28 mouse cellular contexts compared by ENCODE assay signal in the genomic region with DNA sequence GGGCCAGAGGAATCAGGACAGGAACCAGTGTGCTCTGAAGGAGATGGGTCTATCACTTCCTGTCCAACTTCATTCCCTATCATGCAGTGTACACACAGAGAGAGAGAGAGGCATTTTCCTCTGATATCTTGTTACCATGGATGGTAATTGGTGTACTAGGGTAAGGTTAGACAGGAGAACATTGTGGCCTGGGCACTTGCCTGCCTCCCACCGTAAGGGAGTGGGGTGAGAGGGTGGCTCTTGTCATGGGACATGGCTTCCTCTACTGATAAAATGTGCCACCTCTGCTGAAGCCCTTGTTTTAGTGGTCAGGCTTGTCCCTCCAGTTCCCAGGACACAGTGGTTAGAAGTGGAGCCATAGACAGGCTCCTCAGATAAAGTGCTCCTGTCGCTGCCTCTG. TPM values are rescaled to one million over a fixed set of nuclear protein-coding genes. Genes with fewer than 3 reads are reported as not detected.
DNase-seq lines count a peak whose midpoint lies in the region; ATAC-seq and TF ChIP-seq lines count a peak whose summit lies in the region.
"Had no signal": no experiment of that assay in that cellular context is flagged by ENCODE, and none has a peak within 500 bp of the region (broad histone marks: within the 10 kb centered on the region; RNA-seq: fewer than 3 reads in every experiment).

No protein-coding gene starts in this region.

- intact Hi-C loops in heart, adult 2 months (cut with DNase I) = no loop called here

- no peak overlapping the region for H3K4me3 ChIP-seq in heart, adult 2 months
- no peak overlapping the region for H3K4me3 ChIP-seq in heart, embryonic 16.5 days (ENCODE audit: low read length)
- H3K4me3 ChIP-seq in megakaryocyte, embryonic 14.5 days (replicated peaks) = peak overlapping the region; percentile 69
- H3K4me3 ChIP-seq: embryonic facial prominence, embryonic 10.5 days; embryonic facial prominence, embryonic 12.5 days; forebrain, embryonic 13.5 days; forebrain, embryonic 15.5 days had no signal

- no peaks in the 10 kb centered on the region for H3K9me3 ChIP-seq in heart, embryonic 16.5 days (replicated peaks; ENCODE audit: control insufficient read depth, low read length)
- H3K9me3 ChIP-seq in megakaryocyte, embryonic 14.5 days = no peaks in the 10 kb centered on the region
- H3K9me3 ChIP-seq: embryonic facial prominence, embryonic 10.5 days; embryonic facial prominence, embryonic 12.5 days; forebrain, embryonic 13.5 days; forebrain, embryonic 15.5 days; G1E had no signal

- no peaks in the 10 kb centered on the region for H3K27me3 ChIP-seq in heart, adult 2 months (ENCODE audit: control insufficient read depth, insufficient read depth, low read length)
- H3K27me3 ChIP-seq in heart, embryonic 16.5 days (ENCODE audit: control insufficient read depth, insufficient read depth, low read length) = no peaks in the 10 kb centered on the region
- peaks cover 16% of the 10 kb centered on the region for H3K27me3 ChIP-seq in megakaryocyte, embryonic 14.5 days (replicated peaks)
- H3K27me3 ChIP-seq: CH12.LX; embryonic facial prominence, embryonic 12.5 days; forebrain, embryonic 13.5 days; forebrain, embryonic 15.5 days; Patski had no signal

- H3K36me3 ChIP-seq in heart, adult 2 months (ENCODE audit: control insufficient read depth, insufficient read depth, low read length) = no peaks in the 10 kb centered on the region
- no peaks in the 10 kb centered on the region for H3K36me3 ChIP-seq in heart, embryonic 16.5 days (ENCODE audit: control insufficient read depth, insufficient read depth)
- H3K36me3 ChIP-seq in megakaryocyte, embryonic 14.5 days (replicated peaks; ENCODE audit: low read length) = peaks cover 14% of the 10 kb centered on the region
- H3K36me3 ChIP-seq: embryonic facial prominence, embryonic 10.5 days; embryonic facial prominence, embryonic 12.5 days; forebrain, embryonic 15.5 days had no signal

- H3K27ac ChIP-seq in heart, adult 2 months = no peak overlapping the region
- H3K27ac ChIP-seq in heart, embryonic 16.5 days (ENCODE audit: low read length) = no peak overlapping the region
- H3K27ac ChIP-seq: embryonic facial prominence, embryonic 10.5 days; embryonic facial prominence, embryonic 12.5 days; forebrain, embryonic 13.5 days; forebrain, embryonic 15.5 days had no signal

- no peak for TF ChIP-seq CTCF in heart, adult 2 months (IDR thresholded peaks at IDR 0.05)

- H3K9ac ChIP-seq in heart, adult 2 months (ENCODE audit: low read depth, low read length) = no peak overlapping the region
- H3K9ac ChIP-seq in heart, embryonic 16.5 days (ENCODE audit: low read length) = no peak overlapping the region
- H3K9ac ChIP-seq: embryonic facial prominence, embryonic 12.5 days; forebrain, embryonic 13.5 days; forebrain, embryonic 15.5 days had no signal

- 67% methylated on average over 2 of the region's 2 CpGs for whole genome bisulfite sequencing in heart, adult 2 months
- 56% methylated on average over 2 of the region's 2 CpGs for WGBS in heart, embryonic 16.5 days

- no peak overlapping the region for H3K4me2 ChIP-seq in heart, embryonic 16.5 days (ENCODE audit: low read depth, low read length)
- H3K4me2 ChIP-seq: embryonic facial prominence, embryonic 12.5 days; forebrain, embryonic 13.5 days; forebrain, embryonic 15.5 days had no signal

- DNase-seq in heart, adult 2 months = no peak
- no peak for DNase-seq in heart, adult 9 months (ENCODE audit: low spot score in 2 of 2)
- DNase-seq in heart, adult 11 months = no peak
- DNase-seq: adrenal gland, adult 8-10 months; adrenal gland, postnatal 14 days; adrenal gland, postnatal 36 days; B cell, adult 2 months; cerebellum, adult 11-12 months; cerebellum, adult 2 months; cerebellum, adult 9-10 months; cerebellum, postnatal 10 days; cerebellum, postnatal 25 days had no signal

- TF ChIP-seq POLR2A in heart, adult 2 months (IDR thresholded peaks at IDR 0.05; ENCODE audit: insufficient read depth, low read depth, low read length) = no peak

- peak; percentile 64 for TF ChIP-seq EP300 in heart, adult 2 months (IDR thresholded peaks at IDR 0.05; ENCODE audit: insufficient read depth, low read depth, low read length)

- H3K4me1 ChIP-seq in heart, adult 2 months (ENCODE audit: control insufficient read depth, insufficient read depth, low read length) = no peaks in the 10 kb centered on the region; the same call in 1 of the 2 replicates
- H3K4me1 ChIP-seq in heart, embryonic 16.5 days (ENCODE audit: control insufficient read depth, insufficient read depth, low read length) = no peaks in the 10 kb centered on the region
- peaks cover 71% of the 10 kb centered on the region for H3K4me1 ChIP-seq in megakaryocyte, embryonic 14.5 days
- H3K4me1 ChIP-seq: embryonic facial prominence, embryonic 12.5 days had no signal

- ATAC-seq in heart, embryonic 16.5 days (replicated peaks; ENCODE audit: extremely low read depth, insufficient read depth, low FRiP score) = 0 out of 2 replicates have a peak, but pooled peaks have one; percentile 32
- no peak for ATAC-seq in megakaryocyte, adult 5-6 weeks (ENCODE audit: poor library complexity, severe bottlenecking)
- ATAC-seq: activated CD4-positive, CD25-positive, alpha-beta regulatory T cell, adult 4 months; CD4-positive, CD25-positive, alpha-beta regulatory T cell, adult 4 months; forebrain, embryonic 13.5 days; forebrain, embryonic 15.5 days; Patski had no signal

- H3K79me2 ChIP-seq in heart, adult 2 months (replicated peaks; ENCODE audit: control insufficient read depth, insufficient read depth, low read length) = no peaks in the 10 kb centered on the region

RNA-seq across cellular contexts. Expression of a gene that starts 45.9 kb away (rescaled TPM):
- not detected for total RNA-seq in heart, adult 2 months (2021)
- polyA plus RNA-seq in heart, adult 2 months (2012; rRNA removed) = 0.29 TPM in 1 of 2 replicates, not detected in the other
- not detected in 2 replicates for polyA plus RNA-seq in heart, embryonic 16.5 days (2015; fragmentation: Nextera tagmentation; extraction: Ambion mirVana)
- polyA plus RNA-seq in megakaryocyte, embryonic 14.5 days (2012; ENCODE audit: insufficient read depth, low replicate concordance) = not detected in 2 replicates
- not detected in 2 replicates for total RNA-seq in megakaryocyte, adult 5-6 weeks (2015)
- total RNA-seq in megakaryocyte, adult 5-6 weeks (2017) = not detected in 2 replicates
- total RNA-seq: adrenal gland, adult 18-20 months; adrenal gland, adult 8-10 months; adrenal gland, postnatal 14 days; adrenal gland, postnatal 36 days; CH12.LX had no signal
- polyA plus RNA-seq: activated CD4-positive, CD25-positive, alpha-beta regulatory T cell, adult 4 months; CD4-positive, CD25-positive, alpha-beta regulatory T cell, adult 4 months; cerebellum, adult 2 months; cortical plate, adult 2 months; embryonic facial prominence, embryonic 10.5 days; embryonic facial prominence, embryonic 12.5 days; embryonic facial prominence, embryonic 14.5 days; forebrain, embryonic 11.5 days; forebrain, embryonic 13.5 days; forebrain, embryonic 15.5 days; G1E; Patski had no signal
